Mouse (Mus musculus) kidney, postnatal 10 days (tissue): ENCODE results near the gene Fam229a.
"Not testable (repeated sequence)": the region's sequence is repeated elsewhere in the genome, so short reads cannot be mapped to it uniquely, and the experiment has no call there.

Experiments used
- DNase-seq: peaks from one replicate; pipeline ENCODE4 v3.0.0; 2021; ENCODE audit warnings: mixed read lengths

Fam229a gene

GRCm38 (mm10) chr4:129490972-129491880 is at the start of gene Fam229a, which contains the start of gene Tssk3:
Gene Fam229a (plus strand): TSS chr4:129491190.
Gene Tssk3 (minus strand): TSS chr4:129491022.
- DNase-seq: peak; percentile 72

DNA sequence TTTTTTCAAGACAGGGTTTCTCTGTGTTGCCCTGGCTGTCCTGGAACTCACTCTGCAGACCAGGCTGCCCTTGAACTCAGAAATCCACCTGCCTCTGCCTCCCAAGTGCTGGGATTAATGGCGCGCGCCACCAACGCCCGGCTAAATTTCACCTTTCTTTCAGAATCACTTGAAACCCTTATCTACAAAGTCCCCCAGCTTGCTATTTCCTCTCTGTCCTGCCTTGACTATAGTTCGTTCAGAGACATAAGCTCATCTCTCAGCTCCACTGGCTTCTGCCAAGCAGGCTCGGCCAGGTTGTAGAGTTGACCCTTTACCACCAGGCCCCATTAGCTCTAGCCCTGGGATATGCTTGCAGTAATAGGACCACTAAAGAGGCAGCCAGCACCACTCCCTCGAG is 43.6 kb upstream of the Fam229a start:
- no peak for DNase-seq

DNA sequence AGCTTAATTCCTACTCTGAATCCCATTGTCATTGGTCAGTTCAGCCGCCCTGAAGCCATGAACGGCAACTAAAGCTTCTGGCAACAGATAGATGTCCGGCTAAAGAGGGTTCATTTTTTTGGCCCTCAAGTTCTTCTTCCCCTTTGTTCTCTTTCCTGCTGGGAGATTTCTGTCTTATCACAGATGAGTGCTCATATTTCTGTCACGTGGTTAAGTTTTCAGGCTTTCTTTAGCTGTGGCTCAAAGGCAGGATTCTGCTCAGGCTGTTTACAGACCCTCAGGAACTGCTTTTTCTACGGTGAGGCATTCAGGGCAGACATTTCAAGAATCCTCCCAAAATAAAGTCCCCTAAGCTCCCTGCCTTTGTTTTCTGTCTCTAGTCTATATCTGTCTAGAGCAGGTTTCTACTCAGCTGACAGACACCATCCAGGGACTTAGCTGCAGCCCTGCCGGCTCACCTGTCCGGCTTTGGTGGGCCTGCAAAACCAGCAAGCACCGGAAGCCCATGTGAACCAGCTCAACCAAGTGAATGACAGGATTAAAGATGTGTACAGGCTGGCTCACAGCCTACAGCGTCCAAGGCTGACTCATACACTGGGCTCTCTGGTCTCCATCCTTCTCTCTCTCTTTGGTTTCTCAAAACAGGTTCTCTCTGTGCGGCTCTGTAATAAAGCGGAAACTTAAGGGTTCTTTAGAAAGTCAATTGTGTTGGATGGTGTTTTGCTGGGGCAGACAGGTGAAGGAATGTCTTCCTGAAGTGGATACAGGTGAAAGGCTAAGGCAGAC is 43.0 kb upstream of the Fam229a start:
- no peak for DNase-seq

- DNase-seq: no peak
Observed at GRCm38 (mm10) chr4:129448713-129449112, 42.3 kb upstream of the Fam229a start.

DNA sequence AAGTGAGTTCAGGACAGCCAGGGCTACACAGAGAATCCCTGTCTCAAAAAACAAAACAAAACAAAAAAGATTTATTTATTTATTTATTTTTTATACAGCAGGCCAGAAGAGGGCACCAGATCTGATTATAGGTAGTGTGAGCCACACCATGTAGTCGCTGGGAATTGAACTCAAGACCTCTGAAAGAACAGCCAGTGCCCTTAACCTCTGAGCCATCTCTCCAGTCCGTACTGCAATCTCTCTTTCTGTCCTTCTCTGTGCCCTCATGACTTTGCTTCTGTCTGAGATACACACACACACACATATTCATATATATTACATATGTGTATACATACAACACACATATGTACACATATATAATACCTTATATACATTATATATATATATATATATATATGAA is 40.1 kb upstream of the Fam229a start:
- no peak for DNase-seq

GRCm38 (mm10) chr4:129451471-129452169 is 39.4 kb upstream of the Fam229a start:
- DNase-seq: no peak

DNA sequence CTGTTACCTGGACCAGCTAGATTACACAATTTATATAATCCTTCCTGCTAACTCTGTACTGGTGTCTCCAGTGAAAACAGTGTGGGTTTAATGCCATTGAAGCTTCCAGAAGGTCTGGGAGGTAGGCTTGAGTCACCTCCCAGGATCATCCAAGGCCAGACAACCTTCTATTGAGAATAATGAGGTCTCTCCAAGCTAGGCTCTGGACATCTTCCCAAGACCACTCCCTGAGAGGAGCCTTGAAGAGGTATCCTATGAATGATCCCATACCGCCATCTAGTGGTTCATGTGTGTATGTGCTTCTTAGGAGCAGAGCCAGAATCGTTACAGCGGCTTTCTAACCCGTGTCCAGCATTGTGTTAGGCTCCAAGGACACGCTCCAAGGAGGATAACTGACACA is 35.7 kb upstream of the Fam229a start:
- peak; percentile 70 for DNase-seq

DNA sequence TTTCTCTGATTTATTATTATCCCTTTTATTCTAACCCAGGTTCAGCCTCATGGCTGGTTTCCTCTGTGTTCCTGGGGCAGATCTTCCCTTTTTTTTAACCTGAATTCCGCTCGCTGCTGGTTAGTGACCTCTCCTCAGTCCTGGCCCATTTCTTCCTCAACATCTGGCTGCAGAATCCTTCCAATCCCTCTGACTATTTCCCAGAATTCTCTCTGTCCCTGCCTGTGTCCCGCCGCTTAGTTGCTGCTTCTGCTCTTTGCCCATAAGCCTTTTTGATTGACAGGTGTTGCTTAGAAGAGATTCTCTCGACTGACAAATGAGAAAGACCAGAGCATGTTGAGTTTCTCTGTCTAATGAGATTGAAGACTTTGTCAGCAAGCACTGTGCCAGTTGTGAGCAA is 34.9 kb upstream of the Fam229a start:
- DNase-seq: no peak

GRCm38 (mm10) chr4:129457311-129457710 is 33.7 kb upstream of the Fam229a start:
- not testable (repeated sequence) for DNase-seq

DNA sequence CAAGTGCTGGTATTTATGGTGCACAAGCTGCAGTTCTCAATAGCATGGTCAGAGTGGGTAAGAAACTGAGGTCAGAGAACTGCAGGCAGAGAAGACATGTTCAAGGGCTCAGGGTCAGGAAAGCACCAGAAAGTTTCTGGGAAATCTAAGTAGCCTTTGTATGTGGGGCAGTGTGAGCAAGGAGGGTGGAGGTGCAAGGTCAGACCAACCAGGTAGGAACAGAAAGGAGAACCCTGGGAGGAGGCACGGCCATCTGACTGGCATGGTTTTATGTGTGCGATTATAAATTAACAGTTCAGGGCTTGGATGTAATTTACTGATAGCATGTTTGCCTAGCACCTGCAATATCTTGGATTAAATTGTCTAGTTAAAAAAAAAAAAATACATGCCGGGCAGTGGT is 31.3 kb upstream of the Fam229a start:
- DNase-seq: no peak

- DNase-seq: no peak
Observed at GRCm38 (mm10) chr4:129460827-129461182, 30.2 kb upstream of the Fam229a start.

DNA sequence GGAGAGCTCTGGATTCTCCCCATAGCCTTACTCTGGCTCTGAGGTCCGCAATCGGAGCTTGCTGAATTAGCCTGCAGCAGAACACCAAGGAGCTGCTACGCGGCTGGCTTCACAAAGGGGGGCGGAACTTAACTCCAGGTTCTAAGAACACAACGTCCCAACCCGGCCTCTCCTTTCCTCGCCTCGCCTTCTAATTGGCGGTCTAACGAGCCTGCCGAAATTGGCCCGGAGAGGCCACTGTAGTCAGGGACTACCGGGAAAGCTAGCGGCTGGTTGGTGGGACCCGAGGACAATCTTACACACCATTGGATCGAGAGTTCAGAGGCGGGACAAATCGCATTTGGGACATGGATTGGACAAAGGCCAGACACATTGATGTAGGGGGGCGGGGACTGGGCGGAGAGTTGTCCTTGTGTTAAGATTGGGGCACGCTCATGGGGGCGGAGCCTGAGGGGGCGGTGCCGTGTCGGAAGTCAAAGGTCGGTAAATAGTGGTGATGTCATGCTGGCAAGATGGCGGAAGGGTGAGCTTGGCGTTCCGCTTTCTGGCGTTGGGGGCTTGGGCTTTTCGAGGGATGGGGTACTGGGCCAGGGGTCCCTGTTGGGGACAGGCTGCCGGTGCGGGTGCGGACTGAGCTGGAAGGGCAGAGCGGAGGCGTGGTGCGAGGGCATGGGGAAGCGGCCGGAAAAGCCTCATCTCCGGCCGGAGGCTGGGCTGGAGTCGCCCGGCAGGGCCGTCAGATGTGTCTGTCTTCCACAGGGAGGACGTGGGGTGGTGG is 29.6 kb upstream of the Fam229a start, which contains the start of gene Bsdc1:
Gene Bsdc1 (plus strand): TSS at position 399 of the 778 bp plus-strand sequence.
- DNase-seq: peak; percentile 100

- DNase-seq: no peak
Observed at GRCm38 (mm10) chr4:129462118-129462517, 28.9 kb upstream of the Fam229a start.

GRCm38 (mm10) chr4:129463097-129464059 is 27.6 kb upstream of the Fam229a start:
- no peak for DNase-seq

DNA sequence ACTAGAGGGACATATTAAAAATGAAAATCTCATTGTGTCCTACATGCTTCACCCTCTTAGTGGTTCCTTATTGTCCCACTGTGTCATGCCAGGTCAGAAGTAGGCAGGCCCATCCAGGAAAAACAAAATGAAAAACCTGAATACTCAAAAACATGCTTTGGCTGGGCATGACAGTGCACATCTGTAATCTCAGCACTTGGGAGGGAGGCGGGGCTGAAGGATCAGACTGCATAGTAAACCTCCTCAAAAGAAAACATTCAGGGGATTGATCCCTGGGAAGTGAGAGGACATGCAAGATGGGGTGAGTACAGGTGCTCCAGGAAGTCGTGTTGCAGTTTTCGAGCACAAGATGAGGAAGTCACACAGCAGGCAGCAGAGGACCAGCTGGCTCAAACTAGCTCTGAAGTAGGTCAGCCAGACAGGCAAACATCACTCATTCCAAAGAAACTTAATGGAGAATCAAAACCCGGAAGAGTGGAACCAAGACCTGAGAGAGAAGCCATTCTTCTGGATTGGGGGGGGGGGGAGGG is 26.6 kb upstream of the Fam229a start:
- no peak for DNase-seq

GRCm38 (mm10) chr4:129476047-129476446 is 14.9 kb upstream of the Fam229a start:
- no peak for DNase-seq

DNA sequence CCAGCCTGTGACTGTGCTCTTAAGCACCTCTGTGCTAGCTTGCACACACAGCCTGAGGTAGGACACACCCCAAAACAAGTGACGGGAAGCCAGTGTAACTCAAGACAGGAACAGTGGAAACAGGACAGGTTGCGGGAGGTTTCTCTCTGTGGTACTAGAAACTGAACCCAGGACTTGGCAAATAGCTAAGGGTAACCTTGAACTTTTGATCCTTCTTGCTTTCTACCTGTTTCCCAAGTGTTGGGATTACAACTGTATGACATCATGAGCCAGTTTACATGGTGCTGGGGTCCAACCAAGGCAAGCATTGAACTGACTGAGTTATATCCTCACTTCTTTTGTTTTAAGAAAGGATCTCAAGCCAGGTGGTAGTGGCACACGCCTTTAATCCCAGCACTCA is 11.1 kb upstream of the Fam229a start:
- DNase-seq: no peak

DNA sequence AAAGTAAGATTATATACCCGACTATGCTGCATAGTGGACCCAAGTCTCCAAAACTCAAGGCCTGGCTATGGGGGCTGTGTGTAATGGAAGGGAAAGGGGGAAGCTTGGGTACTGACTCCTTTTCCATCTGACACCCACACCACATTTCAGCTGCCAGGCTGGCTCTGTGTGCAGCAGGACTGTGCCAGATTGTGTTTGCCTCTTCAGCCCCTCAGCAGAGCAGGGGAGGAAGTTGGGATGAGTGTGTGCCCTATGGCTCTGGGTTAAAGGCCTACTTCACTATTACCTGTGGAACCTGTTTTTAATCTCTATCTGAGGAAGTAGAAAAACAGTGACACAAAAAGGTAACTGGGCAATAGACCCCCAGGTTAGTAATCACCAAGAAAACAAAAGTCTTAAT is 9.9 kb upstream of the Fam229a start:
- DNase-seq: no peak

GRCm38 (mm10) chr4:129494681-129495080 is 3.7 kb downstream of the Fam229a start:
- peak; percentile 51 for DNase-seq

- peak; percentile 30 for DNase-seq
Observed at GRCm38 (mm10) chr4:129495672-129496562, 4.9 kb downstream of the Fam229a start.
